Mouse (Mus musculus): ENCODE results near the gene Rapgef2. TPM values are rescaled to one million over a fixed set of nuclear protein-coding genes. Genes with fewer than 3 reads are reported as not detected.

The Rapgef2 gene
- polyA plus RNA-seq, 1 experiment from 2014 or later, result 3.1 TPM

DNA sequence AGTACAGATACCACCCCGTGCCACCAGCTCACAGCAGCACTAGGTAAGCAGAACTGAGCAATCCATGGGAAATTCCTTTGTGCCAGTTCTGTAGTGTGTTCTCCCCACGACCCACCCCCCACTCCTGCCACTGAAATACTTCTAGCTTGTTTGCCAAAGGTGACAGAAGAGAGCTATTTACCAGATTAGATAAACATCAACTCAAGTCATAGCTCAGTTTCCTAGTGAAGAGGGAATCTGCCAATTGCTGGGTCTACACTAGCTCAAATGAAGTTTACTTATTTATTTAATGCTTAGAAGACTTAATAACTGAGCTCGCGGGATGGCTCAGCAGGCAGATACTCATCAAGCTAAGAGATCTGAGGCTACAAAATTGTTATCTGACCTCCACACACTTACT is 200.0 kb downstream of the Rapgef2 start:
- Histone ChIP-seq H3K4me1 (replicated peaks; ENCODE audit: control insufficient read depth, insufficient read depth, low read length) (no peaks in the 10 kb centered on the region), H3K9ac (ENCODE audit: low read depth, low read length) (no peak overlapping the region), H3K36me3 (ENCODE audit: control insufficient read depth, insufficient read depth, low read length) (peaks cover 3% of the 10 kb centered on the region), H3K9me3 (ENCODE audit: control insufficient read depth, low read length) (no peaks in the 10 kb centered on the region), H3K27ac (ENCODE audit: low read depth, low read length) (no peak overlapping the region), H3K4me2 (no peak overlapping the region), H3K27me3 (replicated peaks; ENCODE audit: control insufficient read depth, insufficient read depth, low read length) (no peaks in the 10 kb centered on the region), H3K4me3 (ENCODE audit: low read depth, low read length) (no peak overlapping the region)
- no peak for ATAC-seq (replicated peaks; ENCODE audit: low FRiP score)
- 77% methylated on average over 4 of the region's 4 CpGs for WGBS
- DNase-seq (ENCODE audit: low spot score), result no peak

DNA sequence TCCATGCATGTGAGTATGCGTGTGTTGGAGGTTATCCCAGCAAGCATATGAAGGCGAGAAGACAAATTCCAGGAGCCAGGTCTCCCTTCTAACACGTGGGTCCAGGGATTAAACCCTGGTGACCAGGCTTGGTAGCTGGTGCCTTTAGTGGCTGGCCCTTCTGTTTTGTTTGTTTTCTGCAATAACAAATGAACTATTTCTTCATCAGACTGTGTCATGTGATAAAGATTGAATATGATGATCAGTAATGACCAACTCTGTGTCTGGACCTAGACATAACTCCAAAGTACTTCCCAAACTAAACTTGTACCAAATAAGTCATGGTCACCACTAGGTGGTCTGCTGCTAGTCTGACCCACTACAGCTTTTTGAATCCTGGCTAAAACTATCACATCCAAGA is 202.4 kb downstream of the Rapgef2 start:
- DNase-seq (ENCODE audit: low spot score) (no peak), ATAC-seq (replicated peaks; ENCODE audit: low FRiP score) (no peak)
- no peak overlapping the region for H3K9ac ChIP-seq (ENCODE audit: low read depth, low read length)
- no peak overlapping the region for H3K4me2 ChIP-seq
- peaks cover 5% of the 10 kb centered on the region for H3K36me3 ChIP-seq (ENCODE audit: control insufficient read depth, insufficient read depth, low read length)
- no peaks in the 10 kb centered on the region for H3K9me3 ChIP-seq (ENCODE audit: control insufficient read depth, low read length)
- H3K27me3 ChIP-seq (replicated peaks; ENCODE audit: control insufficient read depth, insufficient read depth, low read length), result no peaks in the 10 kb centered on the region
- no peaks in the 10 kb centered on the region; the same call in 1 of the 2 replicates for H3K4me1 ChIP-seq (replicated peaks; ENCODE audit: control insufficient read depth, insufficient read depth, low read length)
- H3K27ac ChIP-seq (ENCODE audit: low read depth, low read length), result no peak overlapping the region
- H3K4me3 ChIP-seq (ENCODE audit: low read depth, low read length), result no peak overlapping the region
- WGBS, result 78% methylated on average over 3 of the region's 3 CpGs

DNA sequence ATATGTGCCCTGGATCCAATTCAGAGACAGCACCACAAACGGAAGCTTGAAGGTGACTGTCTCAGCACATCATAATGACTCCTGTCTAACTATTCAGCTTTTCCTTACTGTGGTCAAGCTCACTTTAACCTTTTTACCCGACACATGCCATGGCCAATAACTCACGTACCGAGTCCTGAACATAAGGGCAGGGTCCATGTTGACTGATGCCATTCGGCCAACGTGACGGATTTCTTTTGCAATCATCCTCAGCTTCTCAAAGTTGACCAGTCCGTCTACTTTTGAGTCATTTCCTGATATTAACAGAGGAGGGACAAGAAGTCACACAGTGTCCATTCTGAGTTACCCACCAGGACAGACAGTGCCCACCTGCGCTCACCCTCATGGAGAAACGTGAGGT is 203.3 kb downstream of the Rapgef2 start:
- Histone ChIP-seq H3K4me1 (replicated peaks; ENCODE audit: control insufficient read depth, insufficient read depth, low read length) (no peaks in the 10 kb centered on the region; the same call in 1 of the 2 replicates), H3K9me3 (ENCODE audit: control insufficient read depth, low read length) (no peaks in the 10 kb centered on the region), H3K4me2 (no peak overlapping the region), H3K27me3 (replicated peaks; ENCODE audit: control insufficient read depth, insufficient read depth, low read length) (no peaks in the 10 kb centered on the region), H3K4me3 (ENCODE audit: low read depth, low read length) (no peak overlapping the region), H3K36me3 (ENCODE audit: control insufficient read depth, insufficient read depth, low read length) (peaks cover 5% of the 10 kb centered on the region), H3K9ac (ENCODE audit: low read depth, low read length) (no peak overlapping the region), H3K27ac (ENCODE audit: low read depth, low read length) (no peak overlapping the region)
- ATAC-seq (replicated peaks; ENCODE audit: low FRiP score) (no peak), DNase-seq (ENCODE audit: low spot score) (no peak)
- 90% methylated on average over 10 of the region's 10 CpGs for WGBS

DNA sequence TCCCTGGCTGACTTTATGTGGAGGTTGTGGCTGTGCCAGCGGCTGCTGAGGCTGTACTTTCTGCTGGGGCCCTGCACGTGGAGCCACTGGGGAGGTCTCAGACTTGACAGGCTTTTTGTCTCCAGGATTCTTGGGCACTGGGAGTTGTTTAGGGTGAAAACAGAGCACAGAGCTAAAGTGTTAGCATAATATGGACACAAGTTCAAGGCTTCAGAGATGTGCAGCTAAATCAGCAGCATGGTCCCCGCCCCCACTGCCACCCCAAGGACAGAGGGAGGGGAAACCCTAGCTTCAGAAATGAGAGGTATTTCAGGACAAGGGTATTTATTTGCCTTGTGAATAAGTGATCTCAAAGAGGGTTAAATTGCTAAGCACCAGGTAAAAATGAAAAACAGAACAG is 207.2 kb downstream of the Rapgef2 start:
- WGBS, result 86% methylated on average over 3 of the region's 3 CpGs
- DNase-seq (ENCODE audit: low spot score) (no peak), ATAC-seq (replicated peaks; ENCODE audit: low FRiP score) (no peak)
- no peaks in the 10 kb centered on the region for H3K27me3 ChIP-seq (replicated peaks; ENCODE audit: control insufficient read depth, insufficient read depth, low read length)
- no peak overlapping the region for H3K27ac ChIP-seq (ENCODE audit: low read depth, low read length)
- H3K9ac ChIP-seq (ENCODE audit: low read depth, low read length), result no peak overlapping the region
- H3K4me1 ChIP-seq (replicated peaks; ENCODE audit: control insufficient read depth, insufficient read depth, low read length), result peaks cover under 1% of the 10 kb centered on the region; the same call in 1 of the 2 replicates
- no peak overlapping the region for H3K4me3 ChIP-seq (ENCODE audit: low read depth, low read length)
- H3K36me3 ChIP-seq (ENCODE audit: control insufficient read depth, insufficient read depth, low read length), result peaks cover 3% of the 10 kb centered on the region; the same call in 1 of the 2 replicates
- H3K4me2 ChIP-seq, result no peak overlapping the region
- no peaks in the 10 kb centered on the region for H3K9me3 ChIP-seq (ENCODE audit: control insufficient read depth, low read length)

DNA sequence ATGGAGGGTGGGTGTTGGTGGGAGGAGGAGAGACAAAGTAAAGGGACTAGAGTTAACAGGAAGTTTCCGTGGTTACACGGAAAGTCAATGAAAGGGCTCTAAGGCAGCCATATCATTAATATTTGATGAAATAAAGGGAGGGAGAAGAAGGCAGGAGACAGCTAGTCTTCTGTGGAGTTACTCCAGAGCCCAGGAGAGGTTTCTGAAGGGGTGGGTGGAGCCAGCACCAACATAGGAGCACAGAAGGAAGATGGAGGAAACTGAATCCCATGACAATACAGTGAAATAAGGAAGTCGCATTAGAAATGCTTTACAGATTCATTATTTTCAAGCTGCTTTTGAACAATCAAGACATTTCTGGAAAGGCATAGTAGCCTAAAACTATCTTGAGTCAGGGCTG is 211.3 kb downstream of the Rapgef2 start:
- Histone ChIP-seq H3K27me3 (replicated peaks; ENCODE audit: control insufficient read depth, insufficient read depth, low read length) (no peaks in the 10 kb centered on the region), H3K4me3 (ENCODE audit: low read depth, low read length) (no peak overlapping the region), H3K4me2 (no peak overlapping the region), H3K36me3 (ENCODE audit: control insufficient read depth, insufficient read depth, low read length) (peaks cover 2% of the 10 kb centered on the region; the same call in 1 of the 2 replicates), H3K27ac (ENCODE audit: low read depth, low read length) (no peak overlapping the region), H3K9ac (ENCODE audit: low read depth, low read length) (no peak overlapping the region), H3K9me3 (ENCODE audit: control insufficient read depth, low read length) (no peaks in the 10 kb centered on the region), H3K4me1 (replicated peaks; ENCODE audit: control insufficient read depth, insufficient read depth, low read length) (peaks cover 2% of the 10 kb centered on the region; the same call in 1 of the 2 replicates)
- 82% methylated on average over 3 of the region's 3 CpGs for WGBS
- DNase-seq (ENCODE audit: low spot score), result no peak
- ATAC-seq (replicated peaks; ENCODE audit: low FRiP score), result no peak

DNA sequence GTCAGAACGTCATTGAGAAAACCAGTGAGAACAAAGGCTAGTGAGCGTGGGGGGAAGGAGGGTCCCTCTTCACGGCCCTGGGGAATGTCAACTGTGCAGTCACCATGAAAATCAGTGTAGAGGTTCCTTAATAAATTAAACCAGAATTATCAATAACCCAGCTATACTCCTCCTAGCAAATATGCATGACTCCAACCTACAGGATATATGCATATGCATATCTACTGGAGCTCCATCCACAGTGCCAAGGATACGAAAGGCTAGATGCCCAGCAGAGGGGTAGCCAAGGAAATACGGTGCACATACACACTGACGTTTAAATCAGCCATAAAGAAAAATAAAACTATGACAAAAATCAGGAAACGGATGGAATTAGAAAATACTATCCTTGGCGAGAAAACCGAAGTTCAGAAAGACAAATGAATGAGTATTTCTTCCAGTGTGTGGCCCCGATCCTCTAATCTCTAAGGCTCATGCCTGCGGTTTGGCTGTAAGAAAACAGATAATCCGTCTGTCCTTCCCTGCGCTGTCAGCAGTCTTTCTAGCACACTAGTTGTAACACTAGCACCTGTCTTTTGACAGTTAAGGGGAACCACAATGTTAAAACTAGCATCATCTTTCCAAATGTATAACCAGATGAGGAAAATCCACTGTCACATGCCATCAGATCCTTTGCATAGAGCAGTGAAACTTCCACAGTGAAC is 212.6 kb downstream of the Rapgef2 start:
- 60% methylated on average over 13 of the region's 13 CpGs for WGBS
- peak; percentile 81 for ATAC-seq (replicated peaks; ENCODE audit: low FRiP score)

DNA sequence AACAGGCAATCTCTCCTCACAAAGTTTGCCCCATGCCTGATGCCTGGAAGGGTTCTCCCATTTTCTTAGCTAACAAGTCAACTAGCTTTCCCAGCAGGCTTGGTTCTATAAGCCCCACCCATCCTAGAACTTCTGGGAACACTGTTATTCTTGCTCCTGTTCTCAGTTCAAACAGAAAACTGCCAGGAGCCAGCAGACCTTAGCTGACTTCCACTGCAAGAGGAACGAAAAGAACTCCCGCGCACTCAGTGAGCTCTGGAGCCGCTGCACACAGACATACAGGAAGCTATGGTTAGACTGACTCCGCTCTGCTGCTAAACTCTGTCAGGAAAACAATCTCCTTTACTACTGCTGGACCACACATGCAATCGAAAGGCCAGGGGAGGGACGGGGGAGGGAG is 214.8 kb downstream of the Rapgef2 start:
- WGBS, result 25% methylated on average over 6 of the region's 7 CpGs
- no peak for DNase-seq (ENCODE audit: low spot score)
- Histone ChIP-seq H3K4me2 (peak overlapping the region; percentile 43), H3K27ac (ENCODE audit: low read depth, low read length) (no peak overlapping the region), H3K4me3 (ENCODE audit: low read depth, low read length) (no peak overlapping the region), H3K4me1 (replicated peaks; ENCODE audit: control insufficient read depth, insufficient read depth, low read length) (peaks cover 2% of the 10 kb centered on the region; the same call in 1 of the 2 replicates), H3K36me3 (ENCODE audit: control insufficient read depth, insufficient read depth, low read length) (peaks cover 3% of the 10 kb centered on the region; the same call in 1 of the 2 replicates), H3K27me3 (replicated peaks; ENCODE audit: control insufficient read depth, insufficient read depth, low read length) (no peaks in the 10 kb centered on the region), H3K9ac (ENCODE audit: low read depth, low read length) (no peak overlapping the region), H3K9me3 (ENCODE audit: control insufficient read depth, low read length) (no peaks in the 10 kb centered on the region)
- no peak for ATAC-seq (replicated peaks; ENCODE audit: low FRiP score)

More for the DNA sequence above, 212.6 kb downstream of the Rapgef2 start:
- Histone ChIP-seq H3K4me3 (ENCODE audit: low read depth, low read length) (no peak overlapping the region), H3K9ac (ENCODE audit: low read depth, low read length) (no peak overlapping the region), H3K27me3 (replicated peaks; ENCODE audit: control insufficient read depth, insufficient read depth, low read length) (no peaks in the 10 kb centered on the region), H3K4me2 (peak overlapping the region; percentile 36), H3K27ac (ENCODE audit: low read depth, low read length) (no peak overlapping the region), H3K4me1 (replicated peaks; ENCODE audit: control insufficient read depth, insufficient read depth, low read length) (peaks cover 2% of the 10 kb centered on the region; the same call in 1 of the 2 replicates), H3K9me3 (ENCODE audit: control insufficient read depth, low read length) (no peaks in the 10 kb centered on the region), H3K36me3 (ENCODE audit: control insufficient read depth, insufficient read depth, low read length) (peaks cover 2% of the 10 kb centered on the region; the same call in 1 of the 2 replicates)
- DNase-seq (ENCODE audit: low spot score), result no peak

DNA sequence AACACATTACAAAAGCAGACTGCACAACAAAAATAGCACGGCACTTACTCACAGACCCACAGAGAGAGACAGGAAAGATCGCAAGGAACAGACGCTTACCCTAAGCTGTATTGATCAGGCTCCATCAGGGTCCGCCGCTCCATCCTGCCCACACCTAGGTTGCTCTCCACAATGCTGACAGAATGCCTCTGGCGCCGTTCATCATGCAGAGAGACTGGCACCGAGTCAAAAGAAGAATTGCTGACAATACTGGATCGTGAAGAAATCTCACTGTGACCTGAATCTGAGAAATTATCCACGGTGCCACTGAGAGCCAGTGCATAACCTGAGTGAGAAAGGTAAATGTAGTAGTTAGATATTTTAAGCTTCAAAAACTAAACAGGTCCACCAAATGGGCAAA is 216.4 kb downstream of the Rapgef2 start:
- DNase-seq (ENCODE audit: low spot score), result no peak
- no peaks in the 10 kb centered on the region for H3K9me3 ChIP-seq (ENCODE audit: control insufficient read depth, low read length)
- H3K27me3 ChIP-seq (replicated peaks; ENCODE audit: control insufficient read depth, insufficient read depth, low read length), result no peaks in the 10 kb centered on the region
- H3K4me2 ChIP-seq, result no peak overlapping the region
- peaks cover 6% of the 10 kb centered on the region; the same call in 1 of the 2 replicates for H3K36me3 ChIP-seq (ENCODE audit: control insufficient read depth, insufficient read depth, low read length)
- H3K27ac ChIP-seq (ENCODE audit: low read depth, low read length), result no peak overlapping the region
- no peak for ATAC-seq (replicated peaks; ENCODE audit: low FRiP score)
- H3K9ac ChIP-seq (ENCODE audit: low read depth, low read length), result no peak overlapping the region
- H3K4me3 ChIP-seq (ENCODE audit: low read depth, low read length), result no peak overlapping the region
- 91% methylated on average over 10 of the region's 10 CpGs for WGBS
- H3K4me1 ChIP-seq (replicated peaks; ENCODE audit: control insufficient read depth, insufficient read depth, low read length), result peaks cover 2% of the 10 kb centered on the region; the same call in 1 of the 2 replicates

DNA sequence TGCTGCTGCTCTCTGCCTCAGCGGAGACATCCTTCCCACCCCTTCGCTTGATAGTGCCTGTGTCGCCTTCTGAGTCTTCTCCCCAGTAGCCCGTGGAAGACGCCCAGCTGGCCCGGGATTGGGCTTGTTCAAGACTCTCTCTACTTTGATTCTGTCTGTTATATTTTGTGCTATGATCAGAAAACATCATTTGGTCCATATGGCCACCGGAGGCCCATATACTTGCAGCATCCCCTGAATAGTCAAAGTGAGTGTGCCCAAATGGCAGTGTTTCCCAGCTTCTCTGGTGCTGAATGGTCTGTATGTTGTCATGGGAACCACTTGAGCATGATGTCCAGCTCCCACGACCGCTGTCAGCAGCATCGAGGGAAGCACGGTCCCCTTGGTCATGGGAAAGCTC is 217.3 kb downstream of the Rapgef2 start:
- peaks cover 5% of the 10 kb centered on the region; the same call in 1 of the 2 replicates for H3K36me3 ChIP-seq (ENCODE audit: control insufficient read depth, insufficient read depth, low read length)
- H3K27ac ChIP-seq (ENCODE audit: low read depth, low read length), result no peak overlapping the region
- no peak overlapping the region for H3K4me2 ChIP-seq
- no peaks in the 10 kb centered on the region for H3K9me3 ChIP-seq (ENCODE audit: control insufficient read depth, low read length)
- peaks cover 1% of the 10 kb centered on the region; the same call in 1 of the 2 replicates for H3K4me1 ChIP-seq (replicated peaks; ENCODE audit: control insufficient read depth, insufficient read depth, low read length)
- WGBS, result 91% methylated on average over 11 of the region's 11 CpGs
- no peak for ATAC-seq (replicated peaks; ENCODE audit: low FRiP score)
- no peak for DNase-seq (ENCODE audit: low spot score)
- no peak overlapping the region for H3K9ac ChIP-seq (ENCODE audit: low read depth, low read length)
- H3K27me3 ChIP-seq (replicated peaks; ENCODE audit: control insufficient read depth, insufficient read depth, low read length), result no peaks in the 10 kb centered on the region
- no peak overlapping the region for H3K4me3 ChIP-seq (ENCODE audit: low read depth, low read length)
